Mouse (Mus musculus) CH12.LX (cell line): ENCODE results near the gene Birc7.

Source experiments
- CTCF ChIP-seq, 2 experiments: IDR thresholded peaks in 1 of 2; conservative IDR thresholded peaks in 1 of 2; 2 replicates each; pipeline ENCODE4 v1.5.1; 2011 to 2012; ENCODE audit warnings: low read depth in 2 of 2, low read length in 2 of 2, improper control_type of control experiment in 1 of 2, inconsistent platforms in 1 of 2, mild to moderate bottlenecking in 1 of 2, moderate library complexity in 1 of 2
- ELF1 ChIP-seq: IDR thresholded peaks from 2 replicates; pipeline ENCODE4 v1.6.1; 2014; ENCODE audit warnings: low read depth, mild to moderate bottlenecking, inconsistent platforms, low read length, improper control_type of control experiment
- EP300 ChIP-seq: IDR thresholded peaks from 2 replicates; pipeline ENCODE4 v1.6.1; 2011; ENCODE audit warnings: low read length, improper control_type of control experiment
- MYC ChIP-seq: IDR thresholded peaks from 2 replicates; pipeline ENCODE4 v1.6.1; 2011; ENCODE audit warnings: low read depth, mild to moderate bottlenecking, improper control_type of control experiment, low read length
- POLR2A ChIP-seq: IDR thresholded peaks from 2 replicates; pipeline ENCODE4 v1.6.1; 2011; ENCODE audit warnings: low read depth, mild to moderate bottlenecking, improper control_type of control experiment, low read length
- POLR2AphosphoS2 ChIP-seq: IDR thresholded peaks from 2 replicates; pipeline ENCODE4 v1.6.1; 2011; ENCODE audit warnings: low read depth, low read length, improper control_type of control experiment
- RCOR1 ChIP-seq: conservative IDR thresholded peaks from 2 replicates; pipeline ENCODE4 v1.6.1; 2012; ENCODE audit warnings: low read depth, mild to moderate bottlenecking, inconsistent platforms, low read length, improper control_type of control experiment
- TBP ChIP-seq: conservative IDR thresholded peaks from 2 replicates; pipeline ENCODE4 v1.6.1; 2011; ENCODE audit warnings: low read depth, low read length, improper control_type of control experiment
- UBTF ChIP-seq: IDR thresholded peaks from 2 replicates; pipeline ENCODE4 v1.6.1; 2012; ENCODE audit warnings: low read depth, mild to moderate bottlenecking, inconsistent platforms, low read length, improper control_type of control experiment, moderate library complexity
- USF1 ChIP-seq: IDR thresholded peaks from 2 replicates; pipeline ENCODE4 v1.6.1; 2014; ENCODE audit warnings: low read depth, mild to moderate bottlenecking, inconsistent platforms, low read length, improper control_type of control experiment
- ZC3H11A ChIP-seq: IDR thresholded peaks from 2 replicates; pipeline ENCODE4 v1.6.1; 2012; ENCODE audit warnings: low read depth, mild to moderate bottlenecking, inconsistent platforms, low read length, improper control_type of control experiment

DNA sequence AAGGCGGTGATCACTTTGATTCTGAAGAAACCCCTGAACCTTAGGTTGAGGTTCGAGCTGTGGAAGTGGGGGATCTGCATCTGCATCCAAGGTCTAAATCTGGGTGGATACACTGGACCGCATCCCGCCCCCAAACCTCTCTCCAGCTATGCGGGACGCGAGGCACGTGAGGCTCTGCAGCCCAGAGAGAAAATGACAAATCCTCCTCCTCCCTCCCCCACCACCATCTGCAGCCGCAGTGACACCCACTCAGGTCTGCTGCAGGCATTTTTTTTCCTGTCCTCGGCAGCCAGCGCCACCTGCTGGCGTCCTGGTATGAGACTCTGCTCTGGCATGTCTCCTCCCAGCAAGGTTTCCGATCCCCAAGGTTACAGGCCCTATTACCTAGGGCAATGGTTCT lies 34.1 kb upstream of the Birc7 start:
- TF ChIP-seq CTCF (conservative IDR thresholded peaks at IDR 0.05 in 1 of 2, IDR thresholded peaks at IDR 0.05 in 1 of 2; ENCODE audit: low read depth in 2 of 2, low read length in 2 of 2) (peak in 1 of 2 experiments; percentile 56; a peak in 2 of 4 replicates), POLR2AphosphoS2 (no peak), POLR2A (no peak), ZC3H11A (no peak), EP300 (no peak), MYC (no peak), ELF1 (no peak), RCOR1 (no peak), TBP (no peak), USF1 (no peak), UBTF (no peak)
